Mouse (Mus musculus) heart, postnatal 36 days (tissue): ENCODE data around the gene Zfp580. TPM values are rescaled to one million over a fixed set of nuclear protein-coding genes. Genes with fewer than 3 reads are reported as not detected.
A peak's percentile ranks its signal among the peaks of the same experiment; 100 is the strongest.

Experiments used
- DNase-seq, 2 experiments: peaks; one replicate each; pipeline ENCODE4 v3.0.0; 2021 to 2022
- intact Hi-C: fragments of 180-260 bp; cut with DNase I; formaldehyde crosslinking; loops from one replicate; pipeline ENCODE4 v1.15.1; 2025
- total RNA-seq, 2 experiments: library from RNA; stranded (reverse); gene quantifications; 2 replicates each; pipeline ENCODE4 v1.2.3; 2021

The Zfp580 gene
- total RNA-seq, 2 experiments from 2014 or later = 5.6 to 5.7 TPM

DNA sequence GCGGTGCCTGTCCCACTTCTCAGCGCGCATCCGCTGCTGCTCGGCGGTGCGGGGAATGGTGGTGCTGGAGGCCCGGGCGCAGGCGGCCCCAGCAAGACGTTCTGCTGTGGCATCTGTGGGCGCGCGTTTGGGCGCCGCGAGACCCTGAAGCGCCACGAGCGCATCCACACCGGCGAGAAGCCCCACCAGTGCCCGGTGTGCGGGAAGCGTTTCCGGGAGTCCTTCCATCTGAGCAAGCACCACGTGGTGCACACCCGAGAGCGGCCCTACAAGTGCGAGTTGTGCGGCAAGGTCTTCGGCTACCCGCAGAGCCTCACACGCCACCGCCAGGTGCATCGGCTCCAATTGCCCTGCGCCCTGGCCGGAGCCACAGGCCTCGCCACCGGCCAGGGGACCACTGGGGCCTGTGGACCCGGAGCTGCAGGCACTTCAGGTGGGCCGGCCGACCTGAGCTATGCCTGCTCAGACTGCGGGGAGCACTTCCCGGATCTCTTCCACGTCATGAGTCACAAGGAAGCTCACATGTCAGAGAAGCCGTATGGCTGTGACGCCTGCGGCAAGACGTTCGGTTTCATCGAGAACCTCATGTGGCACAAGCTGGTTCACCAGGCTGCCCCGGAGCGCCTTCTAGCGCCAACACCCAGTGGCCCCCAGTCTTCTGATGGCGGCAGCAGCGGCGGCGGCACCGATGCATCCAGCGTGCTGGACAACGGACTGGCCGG, 20.6 kb upstream of the Zfp580 start:
- intact Hi-C loops = no loop called here
- DNase-seq = no peak

DNA sequence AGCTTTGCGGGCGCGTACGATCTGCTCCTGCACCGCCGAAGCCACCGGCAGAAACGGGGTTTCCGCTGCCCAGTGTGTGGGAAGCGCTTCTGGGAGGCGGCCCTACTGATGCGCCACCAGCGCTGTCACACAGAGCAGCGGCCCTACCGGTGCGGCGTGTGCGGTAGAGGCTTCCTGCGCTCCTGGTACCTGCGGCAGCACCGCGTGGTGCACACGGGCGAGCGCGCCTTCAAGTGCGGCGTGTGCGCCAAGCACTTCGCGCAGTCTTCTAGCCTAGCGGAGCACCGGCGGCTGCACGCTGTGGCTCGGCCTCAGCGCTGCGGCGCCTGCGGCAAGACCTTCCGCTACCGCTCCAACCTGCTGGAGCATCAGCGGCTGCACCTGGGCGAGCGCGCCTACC, 19.8 kb upstream of the Zfp580 start:
- intact Hi-C loops = no loop called here

DNA sequence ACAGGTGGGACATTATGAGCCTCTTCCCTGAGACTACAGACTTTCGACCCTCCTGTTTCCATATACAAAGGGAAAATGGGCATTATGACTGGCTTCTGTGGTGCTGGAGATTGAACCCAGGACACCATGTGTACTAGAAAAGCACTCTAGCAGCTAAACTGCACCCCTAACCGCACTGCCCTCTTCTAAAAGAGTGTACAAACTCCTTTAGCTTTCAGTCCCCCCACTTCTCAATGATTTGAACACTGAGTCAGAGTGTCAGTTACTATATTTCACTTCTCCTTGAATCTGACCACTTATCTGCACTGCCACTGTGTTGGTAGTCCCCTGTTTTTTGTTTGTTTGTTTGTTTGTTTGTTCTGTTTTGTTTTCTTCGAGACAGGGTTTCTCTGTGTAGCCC, 17.5 kb upstream of the Zfp580 start, which contains the start of gene 4632433K11Rik:
Gene 4632433K11Rik (plus strand): TSS at position 301 of the 400 bp plus-strand sequence.
- intact Hi-C loops = no loop called here
- no peak for DNase-seq

More for the DNA sequence above, 19.8 kb upstream of the Zfp580 start:
- no peak for DNase-seq

DNA sequence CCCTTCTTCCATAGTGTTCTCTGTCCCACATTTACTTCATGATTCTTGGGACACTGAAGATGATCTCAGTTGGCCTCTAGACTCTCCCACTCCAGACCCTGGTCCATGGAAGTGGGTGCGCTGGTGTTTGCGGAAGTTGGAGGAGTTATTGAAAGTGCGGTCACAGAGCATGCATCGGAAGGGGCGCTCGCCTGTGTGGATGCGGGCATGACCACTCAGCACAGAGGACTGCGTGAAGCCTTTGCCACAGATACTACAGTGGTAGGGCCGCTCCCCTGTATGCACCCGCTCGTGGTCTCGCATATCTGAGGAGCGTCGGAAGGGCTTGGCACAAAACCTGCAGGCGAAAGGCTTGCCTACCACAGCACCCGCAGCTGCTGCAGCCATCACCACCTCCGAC, 15.7 kb upstream of the Zfp580 start:
- intact Hi-C loops = loop anchor here (2.0 kb wide), 1 partner anchor 13 kb away; no protein-coding TSS in a partner anchor
- no peak for DNase-seq

DNA sequence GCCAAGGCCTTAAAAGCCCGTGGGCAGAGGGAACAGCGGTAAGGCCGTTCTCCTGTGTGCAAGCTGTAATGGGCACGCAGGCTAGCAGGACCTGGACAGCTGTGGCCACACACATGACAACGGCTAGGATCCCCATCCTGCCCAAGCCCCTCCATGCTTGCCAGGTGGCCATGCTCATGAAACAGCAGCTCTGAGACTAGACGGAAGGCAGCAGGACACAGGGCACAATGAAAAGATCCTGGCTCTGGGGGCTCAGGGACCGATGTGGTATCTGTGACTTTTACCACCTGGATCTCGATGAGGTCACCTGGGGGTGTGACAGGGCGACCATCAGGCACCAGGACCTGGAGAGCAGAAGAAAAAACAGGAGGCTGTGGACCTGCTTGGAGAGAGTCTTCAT, 15.2 kb upstream of the Zfp580 start:
- intact Hi-C loops = loop anchor here (2.0 kb wide), 1 partner anchor 13 kb away; no protein-coding TSS in a partner anchor
- DNase-seq = no peak

DNA sequence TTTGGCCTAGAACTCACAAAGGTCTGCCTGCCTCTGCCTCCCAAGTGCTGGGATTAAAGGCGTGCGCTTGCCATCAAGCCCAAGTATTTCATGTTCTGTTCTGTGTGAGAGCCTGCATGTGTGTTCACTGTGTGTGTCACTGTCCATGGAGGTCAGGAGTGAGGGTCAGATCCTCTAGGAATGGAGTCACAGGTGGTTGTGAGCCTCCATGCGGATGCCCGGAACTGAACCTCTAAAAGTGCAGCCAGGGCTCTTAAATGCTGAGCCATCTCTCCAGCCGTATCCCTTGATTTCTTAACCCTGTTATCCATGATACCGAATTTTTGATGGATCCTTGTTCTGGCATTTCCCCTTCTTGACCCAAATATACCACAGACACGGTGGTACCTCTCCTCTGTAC, 14.3 kb upstream of the Zfp580 start:
- intact Hi-C loops = loop anchor here (2.0 kb wide), 1 partner anchor 14 kb away; no protein-coding TSS in a partner anchor

DNA sequence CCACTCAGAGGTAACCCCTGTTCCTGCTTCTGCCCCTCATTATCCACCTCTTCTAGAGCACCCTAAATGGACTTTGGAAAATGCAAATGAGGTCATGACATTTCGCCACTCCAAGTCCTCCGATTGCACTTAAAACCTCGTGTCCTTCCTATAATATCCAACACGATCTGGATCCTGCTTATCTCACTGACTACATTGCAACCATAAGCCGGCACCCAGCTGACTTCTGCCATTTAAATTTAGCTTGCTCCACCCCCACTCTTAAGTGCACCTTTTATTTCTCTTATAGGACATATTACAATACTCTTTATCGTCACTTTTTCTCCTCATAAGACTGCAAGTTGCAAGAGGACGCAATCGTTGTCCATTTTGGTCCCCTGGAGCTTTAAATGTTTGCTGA, 13.9 kb upstream of the Zfp580 start:
- no peak for DNase-seq
- intact Hi-C loops = loop anchor here (2.0 kb wide), 1 partner anchor 15 kb away; no protein-coding TSS in a partner anchor

More for the DNA sequence above, 14.3 kb upstream of the Zfp580 start:
- no peak for DNase-seq

DNA sequence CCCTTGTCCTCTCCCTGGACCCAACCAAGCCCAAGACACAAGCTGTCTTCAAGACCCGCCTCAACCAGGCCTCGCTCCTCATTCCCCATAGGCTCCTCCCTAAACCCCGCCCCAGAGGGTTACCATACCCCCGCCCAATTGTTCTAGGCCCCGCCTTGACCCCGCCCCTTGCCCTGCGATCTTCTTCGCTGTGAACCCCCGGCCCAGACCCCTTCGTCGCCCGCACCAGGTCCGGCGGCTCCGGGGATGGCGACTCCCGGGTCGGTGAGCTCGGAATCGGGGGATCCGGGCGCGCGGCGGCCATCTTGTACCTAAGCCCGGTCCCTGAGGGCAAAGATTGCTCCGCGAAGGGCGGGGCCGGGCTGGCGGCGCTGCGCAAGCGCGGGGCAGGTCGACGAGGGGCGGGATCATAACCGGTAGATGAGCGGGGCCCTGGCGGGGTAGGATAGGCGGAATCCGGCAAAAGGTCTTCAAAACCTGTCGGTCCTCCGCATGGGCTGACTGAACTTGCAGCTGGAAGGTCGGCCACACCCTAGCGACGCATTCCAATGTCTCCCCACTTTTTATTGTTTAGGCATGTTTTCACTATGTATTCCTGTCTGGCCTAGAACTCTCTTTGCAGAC, 13.1 kb upstream of the Zfp580 start, which contains the start of gene Zfp784:
Gene Zfp784 (minus strand): TSS at position 338 of the 624 bp plus-strand sequence.
- DNase-seq = peak; percentile 92 to 98

DNA sequence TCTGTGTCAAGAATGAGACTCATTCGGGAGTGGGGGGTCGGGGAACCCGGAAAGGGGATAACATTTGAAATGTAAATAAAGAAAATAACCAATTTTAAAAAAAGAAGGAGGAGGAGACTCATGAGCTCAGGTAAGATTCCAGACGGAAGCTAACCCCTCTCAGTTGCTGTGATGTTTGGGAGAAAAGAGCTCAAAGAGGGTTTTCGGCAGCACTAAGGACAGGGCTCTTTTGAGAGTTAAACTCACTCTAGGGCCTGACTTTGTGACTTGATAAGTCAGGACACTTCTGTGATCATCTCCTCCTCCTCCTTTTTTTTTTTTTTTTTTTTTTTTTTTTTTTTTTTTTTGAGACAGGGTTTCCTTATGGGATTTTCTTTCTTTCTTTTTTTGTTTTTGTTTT, 12.4 kb upstream of the Zfp580 start:
- intact Hi-C loops = no loop called here

More for the DNA sequence above, 13.1 kb upstream of the Zfp580 start, which contains the start of gene Zfp784:
- intact Hi-C loops = no loop called here

DNA sequence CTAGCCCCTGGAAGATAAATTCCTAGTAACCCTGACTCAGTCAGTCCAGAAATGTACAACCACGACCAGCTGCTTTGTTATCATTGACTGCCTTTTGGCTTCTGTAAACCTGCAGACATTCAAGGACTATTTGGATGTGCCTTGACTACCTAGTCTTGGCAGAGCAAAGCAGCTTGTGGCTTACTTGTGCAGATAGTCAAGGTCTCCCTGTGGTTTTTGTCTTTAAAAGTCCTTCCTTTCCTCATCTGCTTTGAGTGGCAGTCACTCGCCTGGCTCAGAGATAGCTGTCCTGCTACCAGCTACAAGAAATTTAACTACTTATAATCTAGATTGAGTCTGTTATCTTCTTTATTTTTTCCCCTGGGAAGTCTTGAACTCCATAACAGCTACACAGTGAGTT, 6.4 kb upstream of the Zfp580 start:
- DNase-seq = no peak
- intact Hi-C loops = loop anchor here (10.0 kb wide), 2 partner anchors 230 to 490 kb away; partner anchors contain the start of gene Ube2s

More for the DNA sequence above, 12.4 kb upstream of the Zfp580 start:
- no peak for DNase-seq

DNA sequence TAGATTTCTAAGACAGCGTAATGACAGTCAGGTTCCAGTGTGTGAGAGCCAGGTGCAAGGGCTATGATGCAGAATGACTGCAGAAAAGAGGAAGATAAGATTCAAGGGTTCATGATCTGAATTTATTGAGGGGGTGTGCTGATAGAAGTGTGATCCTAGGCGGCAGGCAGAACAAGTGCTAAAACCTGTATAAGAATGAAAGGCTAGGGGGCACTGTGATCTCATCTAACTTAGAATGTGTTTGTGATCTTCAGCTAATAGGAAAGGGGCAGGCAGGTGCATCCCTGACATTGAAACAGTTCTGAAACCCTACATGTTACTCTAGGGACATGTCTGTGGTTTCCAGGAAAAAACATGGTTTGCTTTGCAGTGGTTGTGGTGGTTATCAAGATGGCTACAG, 5.2 kb upstream of the Zfp580 start:
- no peak for DNase-seq
- intact Hi-C loops = loop anchor here (10.0 kb wide), 2 partner anchors 231 to 491 kb away; partner anchors contain the start of gene Ube2s

DNA sequence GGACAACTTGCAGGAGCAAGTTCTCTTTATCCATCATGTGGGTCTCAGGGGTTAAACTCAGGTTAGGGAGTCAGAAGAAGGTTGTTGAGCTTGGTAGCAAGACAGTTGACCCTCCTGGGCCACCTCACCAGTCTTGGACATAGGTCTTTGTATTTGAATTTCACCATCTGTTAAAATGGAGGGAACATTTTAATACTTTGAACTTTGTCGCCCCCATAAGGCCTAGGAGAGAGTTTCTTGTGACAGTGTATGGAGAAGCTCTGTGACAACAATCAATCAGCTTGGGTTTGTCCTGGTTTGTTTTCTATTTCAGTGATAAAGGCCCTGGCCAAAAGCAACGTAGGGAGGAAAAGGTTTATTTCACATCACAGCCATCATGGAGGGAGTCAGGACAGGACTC, 4.0 kb upstream of the Zfp580 start:
- peak in 1 of 2 experiments; percentile 35 for DNase-seq
- intact Hi-C loops = loop anchor here (1.0 to 10.0 kb wide), 3 partner anchors 104 to 493 kb away; partner anchors contain the start of gene Ube2s

DNA sequence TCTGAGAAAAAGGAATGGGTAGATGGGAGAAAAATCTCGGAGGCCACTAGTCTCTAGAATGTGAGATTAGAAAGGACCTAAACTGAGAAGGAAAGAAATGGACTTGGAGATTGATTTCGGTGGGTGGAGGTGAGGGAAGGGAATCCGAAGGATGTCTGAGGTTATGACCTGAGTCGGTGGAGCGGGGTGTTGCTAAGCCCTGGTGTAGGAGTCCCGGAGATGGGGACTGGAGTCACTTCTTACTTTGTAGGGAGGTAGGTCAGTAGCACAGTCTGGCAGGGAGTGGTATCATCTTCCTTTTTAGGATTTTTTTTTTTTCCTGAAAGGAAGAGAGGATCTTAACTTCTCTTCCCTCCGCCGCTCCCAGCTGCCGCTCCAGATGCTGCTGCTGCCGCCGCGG, 1.1 kb downstream of the Zfp580 start:
- DNase-seq = no peak
- intact Hi-C loops = loop anchor here (10.0 kb wide), 2 partner anchors 188 to 258 kb away; partner anchors contain the start of gene Rpl28

DNA sequence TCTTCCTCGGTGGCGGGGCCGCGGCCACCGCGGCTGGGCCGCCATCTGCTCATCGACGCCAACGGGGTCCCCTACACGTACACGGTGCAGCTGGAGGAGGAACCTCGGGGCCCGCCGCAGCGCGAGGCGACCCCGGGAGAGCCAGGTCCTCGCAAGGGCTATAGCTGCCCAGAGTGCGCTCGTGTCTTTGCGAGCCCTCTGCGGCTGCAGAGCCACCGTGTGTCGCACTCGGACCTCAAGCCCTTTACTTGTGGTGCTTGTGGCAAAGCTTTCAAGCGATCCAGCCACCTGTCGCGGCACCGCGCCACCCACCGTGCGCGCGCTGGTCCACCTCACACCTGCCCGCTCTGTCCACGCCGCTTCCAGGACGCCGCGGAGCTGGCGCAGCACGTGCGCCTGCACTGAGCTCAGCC, 1.6 kb downstream of the Zfp580 start:
- intact Hi-C loops = loop anchor here (10.0 kb wide), 2 partner anchors 188 to 258 kb away; partner anchors contain the start of gene Rpl28
- DNase-seq = no peak

DNA sequence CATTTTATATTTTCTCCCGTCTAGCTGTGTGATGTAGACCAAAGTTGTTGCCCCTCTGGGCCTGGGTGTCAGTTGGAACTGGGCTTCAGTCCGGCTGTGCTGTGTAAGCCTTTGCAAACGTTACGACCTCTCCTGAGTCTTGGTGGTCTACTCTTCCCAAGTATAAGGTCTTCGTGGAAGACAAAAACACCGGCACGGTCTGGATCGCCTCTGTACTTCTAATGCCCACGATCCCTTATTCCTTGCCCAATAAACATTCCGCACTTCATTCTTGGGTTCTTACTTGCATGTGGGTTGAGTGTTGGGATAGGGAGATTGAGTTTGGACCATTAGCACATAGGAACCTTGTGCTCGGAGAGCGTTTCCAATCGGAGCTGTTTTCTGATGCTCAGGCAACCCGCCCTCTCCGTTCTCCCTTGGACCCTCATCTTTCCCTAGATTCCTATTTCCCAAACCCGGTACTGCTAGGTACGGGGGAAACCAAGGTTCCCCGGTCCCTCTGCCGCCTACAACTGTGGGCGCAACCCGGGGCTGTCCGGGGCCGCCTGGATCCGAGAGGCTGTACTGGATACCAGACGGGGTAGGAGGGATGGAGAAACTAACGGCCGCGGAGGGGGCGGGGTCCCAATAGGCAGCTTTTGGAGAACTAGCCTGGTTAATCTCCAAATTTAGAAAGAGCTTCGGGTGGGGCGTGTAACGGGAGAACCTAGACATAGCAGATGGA, 2.3 kb downstream of the Zfp580 start:
- DNase-seq = no peak
- intact Hi-C loops = loop anchor here (10.0 kb wide), 2 partner anchors 189 to 259 kb away; partner anchors contain the start of gene Rpl28

DNA sequence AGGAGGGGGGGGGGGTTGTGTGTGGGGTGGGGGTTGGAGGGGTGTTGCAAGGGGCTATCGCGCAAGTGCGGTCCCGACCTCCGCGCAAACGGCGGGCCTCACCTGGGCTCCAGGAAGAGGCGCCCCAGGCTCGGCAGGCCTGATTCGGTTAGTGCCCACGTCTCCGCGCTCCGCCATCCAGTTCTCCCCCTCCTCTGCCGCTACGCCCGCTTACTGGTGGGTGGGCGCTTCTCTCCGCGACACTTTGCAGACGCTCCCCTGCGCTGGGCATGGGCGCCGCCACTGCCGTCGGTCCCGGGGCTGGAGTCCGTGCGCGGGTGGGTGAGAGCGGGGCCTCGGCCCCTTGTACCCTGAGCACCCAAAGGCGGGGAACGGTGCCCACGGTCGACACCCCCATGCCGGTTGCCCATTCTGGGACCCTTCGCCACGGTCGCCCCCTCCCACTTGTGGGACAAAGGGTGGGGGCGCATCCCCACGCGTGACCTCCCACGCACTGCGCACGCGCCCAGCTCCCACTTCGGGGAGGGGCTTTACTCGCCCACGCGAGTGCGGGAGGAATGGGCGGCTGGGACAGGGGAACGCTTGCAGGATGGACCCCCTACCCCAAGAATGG, 5.4 kb downstream of the Zfp580 start:
- DNase-seq = no peak
- intact Hi-C loops = loop anchor here (10.0 kb wide), 2 partner anchors 192 to 262 kb away; partner anchors contain the start of gene Rpl28

DNA sequence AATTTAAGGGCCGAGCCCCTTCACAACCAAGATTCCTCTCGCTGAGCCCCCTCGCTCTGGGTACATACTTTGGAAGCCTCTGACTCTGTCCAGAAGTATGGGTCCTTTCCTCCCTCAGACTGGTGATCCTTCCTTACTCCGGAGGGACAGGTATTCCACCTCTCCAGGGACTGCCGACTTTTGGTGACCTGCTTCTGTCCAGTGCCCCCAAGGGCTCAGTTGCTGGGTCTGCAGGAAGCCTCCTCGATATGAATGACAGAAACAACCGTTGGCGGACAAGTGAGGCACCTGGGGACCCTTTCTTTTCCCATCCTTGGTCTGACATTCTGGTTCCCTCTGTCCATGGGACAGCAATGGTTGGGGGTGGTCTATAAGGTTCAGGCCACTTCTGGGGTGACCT, 6.0 kb downstream of the Zfp580 start:
- intact Hi-C loops = loop anchor here (10.0 kb wide), 2 partner anchors 193 to 263 kb away; partner anchors contain the start of gene Rpl28
- DNase-seq = no peak

DNA sequence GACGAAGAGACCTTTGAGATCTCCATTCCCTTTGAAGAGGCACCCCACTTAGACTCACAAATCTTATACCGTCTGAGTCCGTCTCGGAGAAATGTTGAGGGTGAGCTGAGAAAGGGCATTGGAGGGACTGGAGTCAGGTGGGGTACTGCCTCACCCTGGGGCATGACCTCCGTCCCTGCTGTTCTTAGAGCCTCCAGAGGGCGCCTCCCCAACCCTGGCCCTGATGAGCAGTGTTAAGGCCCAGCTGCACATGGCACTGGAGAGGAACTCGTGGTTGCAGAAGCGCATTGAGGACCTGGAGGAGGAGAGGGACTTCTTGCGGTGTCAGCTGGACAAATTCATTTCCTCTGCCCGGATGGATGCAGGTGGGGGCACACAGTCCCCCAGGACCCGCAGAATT, 6.5 kb downstream of the Zfp580 start:
- intact Hi-C loops = loop anchor here (10.0 kb wide), 2 partner anchors 193 to 263 kb away; partner anchors contain the start of gene Rpl28
- no peak for DNase-seq

DNA sequence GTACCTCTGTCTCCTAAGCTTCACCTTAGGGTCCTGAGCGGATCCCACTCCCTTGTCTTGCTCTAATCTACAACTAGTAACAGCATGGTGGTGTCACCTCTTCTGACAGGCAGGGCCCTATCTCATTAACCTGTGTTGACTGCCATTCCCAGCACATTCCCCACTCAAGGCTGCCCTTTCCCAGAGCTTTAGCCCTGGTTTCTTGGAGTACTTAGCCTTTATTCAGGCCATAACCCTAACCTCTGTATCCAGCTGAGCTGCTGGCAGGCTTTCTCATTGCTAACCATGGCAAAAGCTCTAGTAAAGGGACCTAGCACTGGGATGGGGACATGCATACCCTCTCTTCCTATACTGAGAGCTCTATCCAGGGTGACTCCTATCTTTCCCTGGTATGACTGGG, 7.3 kb downstream of the Zfp580 start:
- DNase-seq = no peak
- intact Hi-C loops = loop anchor here (10.0 kb wide), 2 partner anchors 194 to 264 kb away; partner anchors contain the start of gene Rpl28

DNA sequence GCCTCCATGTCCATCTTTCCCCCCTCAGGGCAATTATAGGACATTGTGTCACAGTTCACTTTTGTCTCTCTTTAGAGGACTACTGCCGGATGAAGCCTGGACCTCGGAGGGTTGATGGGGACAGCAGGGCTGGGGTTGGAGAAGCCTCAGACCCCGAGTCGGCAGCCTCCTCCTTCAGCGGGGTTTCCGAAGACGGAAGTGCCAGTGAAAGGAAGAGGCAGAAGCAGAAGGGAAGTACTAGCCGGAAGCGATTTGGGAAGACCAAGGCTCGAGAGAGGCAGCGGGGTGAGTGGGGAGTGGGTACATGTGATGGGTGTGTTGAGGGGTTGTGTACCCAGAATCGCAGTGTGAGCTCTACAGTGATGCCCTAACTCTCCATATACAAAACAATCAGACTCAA, 8.1 kb downstream of the Zfp580 start:
- intact Hi-C loops = loop anchor here (10.0 kb wide), 2 partner anchors 195 to 265 kb away; partner anchors contain the start of gene Rpl28
- no peak for DNase-seq
